Mouse (Mus musculus): ENCODE measurements around the gene Rpl3. TPM values are rescaled to one million over a fixed set of nuclear protein-coding genes. Genes with fewer than 3 reads are reported as not detected.

Gene Rpl3
- polyA plus RNA-seq, 1 experiment, result 12.0 TPM

GRCm38 (mm10) chr15:80078058-80078814 lies 13.4 kb downstream of the Rpl3 start:
- H3K4me3 ChIP-seq (replicated peaks), result no peak overlapping the region
- no peaks in the 10 kb centered on the region for H3K9me3 ChIP-seq (ENCODE audit: control insufficient read depth, low read length)
- TF ChIP-seq GATA1 (IDR thresholded peaks at IDR 0.05; ENCODE audit: low read length), result no peak
- no peak for TF ChIP-seq TAL1 (IDR thresholded peaks at IDR 0.05; ENCODE audit: low read length)

DNA sequence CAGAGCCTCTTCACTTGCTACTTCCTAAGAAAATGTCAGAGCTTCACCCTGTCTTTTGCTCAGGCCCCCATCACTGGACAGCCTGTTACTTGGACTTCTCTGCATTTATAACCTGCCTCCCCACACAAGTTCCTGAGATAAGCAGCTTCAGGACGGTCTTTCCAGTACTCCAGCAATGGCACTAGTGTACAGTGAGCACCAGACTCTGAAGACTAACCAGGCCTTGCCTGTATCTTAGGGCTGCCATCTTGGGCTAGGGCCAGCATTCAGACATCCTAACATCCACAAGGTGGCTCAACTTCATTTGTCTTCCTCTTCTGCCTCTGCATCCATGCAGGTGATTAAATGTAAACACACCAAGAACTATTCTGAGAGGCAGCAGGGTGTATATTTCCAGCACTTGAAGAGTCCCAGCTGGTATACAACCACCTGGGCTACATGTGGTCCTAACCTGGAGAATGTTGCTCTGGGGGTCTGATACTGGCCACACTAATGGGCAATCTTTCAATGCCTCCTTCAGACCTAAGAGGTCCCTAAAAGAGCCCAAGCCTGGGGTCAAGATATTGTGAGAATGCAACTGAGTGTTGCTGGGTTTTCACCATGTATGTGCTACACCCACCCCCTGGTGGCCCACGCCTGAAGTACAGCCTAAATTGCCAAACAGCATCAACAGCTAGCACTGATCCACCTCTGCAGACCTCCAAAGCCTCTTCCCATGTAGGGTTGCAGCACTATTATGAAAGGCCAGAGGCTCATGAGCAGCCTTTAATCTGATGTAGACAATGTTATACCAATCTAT lies 15.1 kb downstream of the Rpl3 start:
- TF ChIP-seq TAL1 (IDR thresholded peaks at IDR 0.05; ENCODE audit: low read length) (no peak), GATA1 (IDR thresholded peaks at IDR 0.05; ENCODE audit: low read length) (no peak)
- H3K4me3 ChIP-seq (replicated peaks), result no peak overlapping the region
- H3K9me3 ChIP-seq (ENCODE audit: control insufficient read depth, low read length), result no peaks in the 10 kb centered on the region
- H3K27me3 ChIP-seq (ENCODE audit: control insufficient read depth), result peaks cover 13% of the 10 kb centered on the region
- peaks cover 63% of the 10 kb centered on the region for H3K36me3 ChIP-seq (ENCODE audit: control insufficient read depth)
- H3K4me1 ChIP-seq (ENCODE audit: control insufficient read depth), result peaks cover 67% of the 10 kb centered on the region

More at GRCm38 (mm10) chr15:80078058-80078814, 13.4 kb downstream of the Rpl3 start:
- Histone ChIP-seq H3K4me1 (ENCODE audit: control insufficient read depth) (peaks cover 72% of the 10 kb centered on the region), H3K36me3 (ENCODE audit: control insufficient read depth) (peaks cover 79% of the 10 kb centered on the region), H3K27me3 (ENCODE audit: control insufficient read depth) (no peaks in the 10 kb centered on the region)

- H3K4me1 ChIP-seq (ENCODE audit: control insufficient read depth), result peaks cover 60% of the 10 kb centered on the region
These were observed 15.8 kb downstream of the Rpl3 start for GRCm38 (mm10) chr15:80075733-80076337.

DNA sequence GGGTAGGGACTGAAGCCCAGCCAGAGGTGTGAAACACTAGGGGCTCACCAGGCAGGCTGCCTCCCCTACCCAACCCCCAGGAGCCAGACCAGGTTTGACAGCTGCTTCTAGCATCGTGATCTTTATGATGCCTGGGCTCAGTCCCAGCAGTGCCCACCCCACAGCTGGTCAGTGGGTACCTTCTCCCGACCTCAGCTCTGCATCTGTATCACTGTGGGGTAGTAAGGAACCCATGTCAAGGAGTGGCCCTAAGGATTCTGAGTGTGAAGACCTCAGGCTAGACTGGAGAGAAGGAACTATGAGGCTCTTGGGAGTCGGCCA lies 16.3 kb downstream of the Rpl3 start:
- H3K9me3 ChIP-seq (ENCODE audit: control insufficient read depth, low read length), result no peaks in the 10 kb centered on the region
- peaks cover 51% of the 10 kb centered on the region for H3K36me3 ChIP-seq (ENCODE audit: control insufficient read depth)
- TF ChIP-seq TAL1 (IDR thresholded peaks at IDR 0.05; ENCODE audit: low read length) (no peak), GATA1 (IDR thresholded peaks at IDR 0.05; ENCODE audit: low read length) (no peak)
- H3K27me3 ChIP-seq (ENCODE audit: control insufficient read depth), result peaks cover 21% of the 10 kb centered on the region
- H3K4me1 ChIP-seq (ENCODE audit: control insufficient read depth), result peaks cover 55% of the 10 kb centered on the region
- no peak overlapping the region for H3K4me3 ChIP-seq (replicated peaks)

More at GRCm38 (mm10) chr15:80075733-80076337, 15.8 kb downstream of the Rpl3 start:
- Histone ChIP-seq H3K9me3 (ENCODE audit: control insufficient read depth, low read length) (no peaks in the 10 kb centered on the region), H3K36me3 (ENCODE audit: control insufficient read depth) (peaks cover 56% of the 10 kb centered on the region), H3K27me3 (ENCODE audit: control insufficient read depth) (peaks cover 19% of the 10 kb centered on the region), H3K4me3 (replicated peaks) (no peak overlapping the region)
- TF ChIP-seq TAL1 (IDR thresholded peaks at IDR 0.05; ENCODE audit: low read length) (no peak), GATA1 (IDR thresholded peaks at IDR 0.05; ENCODE audit: low read length) (no peak)

GRCm38 (mm10) chr15:80074663-80075373 lies 16.9 kb downstream of the Rpl3 start:
- peaks cover 26% of the 10 kb centered on the region for H3K27me3 ChIP-seq (ENCODE audit: control insufficient read depth)
- H3K4me3 ChIP-seq (replicated peaks), result no peak overlapping the region
- H3K4me1 ChIP-seq (ENCODE audit: control insufficient read depth), result peaks cover 50% of the 10 kb centered on the region

DNA sequence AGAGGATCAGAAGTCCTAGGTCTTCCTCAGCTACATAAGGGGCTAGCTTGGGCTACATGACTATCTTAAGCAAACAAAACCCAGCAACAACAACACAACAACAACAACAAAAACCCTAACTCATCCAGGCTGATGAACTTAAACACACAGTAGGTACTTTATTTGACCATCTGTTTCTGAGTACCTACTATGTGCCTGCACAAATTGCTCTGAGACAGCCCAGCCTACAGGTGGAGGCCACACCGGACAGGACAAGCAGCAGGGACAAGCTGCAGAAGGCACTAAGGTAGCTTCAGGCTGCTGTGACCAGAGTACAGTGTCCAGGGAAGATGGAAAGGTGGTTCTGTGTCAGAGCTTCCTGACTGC lies 18.4 kb downstream of the Rpl3 start:
- no peak for TF ChIP-seq TAL1 (IDR thresholded peaks at IDR 0.05; ENCODE audit: low read length)
- H3K9me3 ChIP-seq (ENCODE audit: control insufficient read depth, low read length), result no peaks in the 10 kb centered on the region
- peaks cover 33% of the 10 kb centered on the region for H3K27me3 ChIP-seq (ENCODE audit: control insufficient read depth)
- no peak overlapping the region for H3K4me3 ChIP-seq (replicated peaks)
- peaks cover 30% of the 10 kb centered on the region for H3K36me3 ChIP-seq (ENCODE audit: control insufficient read depth)
- peaks cover 39% of the 10 kb centered on the region for H3K4me1 ChIP-seq (ENCODE audit: control insufficient read depth)

More at GRCm38 (mm10) chr15:80074663-80075373, 16.9 kb downstream of the Rpl3 start:
- Histone ChIP-seq H3K9me3 (ENCODE audit: control insufficient read depth, low read length) (no peaks in the 10 kb centered on the region), H3K36me3 (ENCODE audit: control insufficient read depth) (peaks cover 46% of the 10 kb centered on the region)
- TF ChIP-seq TAL1 (IDR thresholded peaks at IDR 0.05; ENCODE audit: low read length) (no peak), GATA1 (IDR thresholded peaks at IDR 0.05; ENCODE audit: low read length) (no peak)

DNA sequence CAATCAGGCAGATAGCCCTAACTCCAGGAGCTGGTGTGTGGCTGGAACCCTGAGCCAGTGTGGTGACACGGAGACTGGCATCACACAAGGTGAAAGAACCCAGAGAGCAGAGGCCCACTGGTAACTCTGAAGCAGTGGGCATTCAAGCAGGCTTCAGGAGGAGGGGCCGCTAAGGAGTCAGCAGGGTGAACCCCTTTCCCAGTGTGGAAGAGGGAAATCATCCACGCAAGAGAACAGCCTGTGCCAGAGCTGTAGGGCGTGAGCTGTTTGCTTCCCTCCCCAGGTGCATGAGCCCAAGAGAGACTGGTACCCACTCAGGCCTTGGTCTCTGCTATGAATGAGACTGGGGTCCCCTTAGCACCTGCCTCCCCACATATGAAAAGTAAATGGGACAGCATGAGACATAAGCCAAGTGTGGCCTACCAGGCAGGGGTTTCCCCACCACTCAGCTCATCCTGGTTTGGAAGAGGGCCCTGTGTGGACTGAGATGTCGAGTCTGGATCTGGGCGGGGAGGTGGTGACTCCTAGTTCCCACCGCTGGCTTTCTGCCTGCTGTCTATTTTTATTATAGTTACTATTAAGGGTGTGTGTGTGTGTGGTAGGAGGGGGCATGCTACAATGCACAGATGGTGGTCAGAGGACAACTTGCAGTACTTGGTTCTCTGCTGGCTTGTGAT lies 19.0 kb downstream of the Rpl3 start:
- H3K4me1 ChIP-seq (ENCODE audit: control insufficient read depth), result peaks cover 34% of the 10 kb centered on the region
- no peak overlapping the region for H3K4me3 ChIP-seq (replicated peaks)
- TF ChIP-seq TAL1 (IDR thresholded peaks at IDR 0.05; ENCODE audit: low read length) (no peak), GATA1 (IDR thresholded peaks at IDR 0.05; ENCODE audit: low read length) (no peak)
- H3K27me3 ChIP-seq (ENCODE audit: control insufficient read depth), result peaks cover 38% of the 10 kb centered on the region
- no peaks in the 10 kb centered on the region for H3K9me3 ChIP-seq (ENCODE audit: control insufficient read depth, low read length)
- H3K36me3 ChIP-seq (ENCODE audit: control insufficient read depth), result peaks cover 25% of the 10 kb centered on the region

- Histone ChIP-seq H3K27me3 (ENCODE audit: control insufficient read depth) (peaks cover 45% of the 10 kb centered on the region), H3K4me3 (replicated peaks) (no peak overlapping the region), H3K4me1 (ENCODE audit: control insufficient read depth) (peaks cover 34% of the 10 kb centered on the region), H3K36me3 (ENCODE audit: control insufficient read depth) (peaks cover 18% of the 10 kb centered on the region), H3K9me3 (ENCODE audit: control insufficient read depth, low read length) (no peaks in the 10 kb centered on the region)
- TF ChIP-seq TAL1 (IDR thresholded peaks at IDR 0.05; ENCODE audit: low read length), result no peak
- no peak for TF ChIP-seq GATA1 (IDR thresholded peaks at IDR 0.05; ENCODE audit: low read length)
These were observed 19.7 kb downstream of the Rpl3 start for GRCm38 (mm10) chr15:80071951-80072437.

Measured in erythroblast, embryonic 14.5 days (primary cell).